Mouse (Mus musculus) heart, adult 11 months (tissue): ENCODE results near the gene Mbd5.

ENCODE experiments used
- DNase-seq: peaks from one replicate; pipeline ENCODE4 v3.0.0; 2022

Mbd5 gene

GRCm38 (mm10) chr2:48948841-48949584, at the start of gene Mbd5:
TSS of gene Mbd5 (plus strand) at chr2:48949508.
- peak; percentile 100 for DNase-seq

- no peak for DNase-seq
Observed at GRCm38 (mm10) chr2:48908866-48909265, 40.4 kb upstream of the Mbd5 start.

DNA sequence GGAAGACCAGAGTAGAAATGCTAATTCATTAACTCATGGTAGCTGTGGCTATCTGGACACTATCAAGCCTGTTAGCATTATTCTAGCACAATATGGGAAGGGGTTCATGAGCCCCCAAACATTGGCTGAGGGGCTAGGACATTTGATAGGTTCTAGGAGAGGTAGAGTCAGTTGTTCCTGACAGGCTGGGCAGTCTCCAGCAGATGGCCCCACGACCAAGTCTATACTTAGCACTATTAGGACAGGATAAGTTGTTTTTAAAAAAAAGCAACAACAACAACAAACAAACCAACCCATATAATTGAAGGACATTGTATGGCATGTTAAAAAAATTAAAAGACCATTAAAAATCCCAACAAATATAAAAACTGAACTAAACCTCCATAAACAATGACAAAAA, 35.1 kb upstream of the Mbd5 start:
- no peak for DNase-seq

DNA sequence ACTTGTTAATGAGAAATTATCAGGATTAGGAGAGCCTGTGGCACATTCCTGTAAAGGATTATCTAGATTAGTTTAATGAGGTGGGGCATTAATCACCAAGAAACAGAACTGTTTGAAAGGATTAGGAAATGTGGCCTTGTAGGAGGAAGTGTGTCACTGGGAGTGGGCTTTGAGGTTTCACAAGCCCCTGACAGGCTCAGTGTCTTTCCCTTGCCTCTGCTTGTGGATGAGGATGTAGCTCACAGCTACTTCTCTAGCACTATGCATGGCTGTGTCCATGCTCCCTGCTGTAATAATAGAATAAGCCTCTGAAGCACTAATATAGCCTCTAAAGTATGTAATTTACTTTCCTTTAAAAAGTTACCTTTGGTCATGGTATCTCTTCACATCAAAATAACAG, 33.5 kb upstream of the Mbd5 start:
- no peak for DNase-seq

GRCm38 (mm10) chr2:48935058-48935457, 14.2 kb upstream of the Mbd5 start:
- no peak for DNase-seq

DNA sequence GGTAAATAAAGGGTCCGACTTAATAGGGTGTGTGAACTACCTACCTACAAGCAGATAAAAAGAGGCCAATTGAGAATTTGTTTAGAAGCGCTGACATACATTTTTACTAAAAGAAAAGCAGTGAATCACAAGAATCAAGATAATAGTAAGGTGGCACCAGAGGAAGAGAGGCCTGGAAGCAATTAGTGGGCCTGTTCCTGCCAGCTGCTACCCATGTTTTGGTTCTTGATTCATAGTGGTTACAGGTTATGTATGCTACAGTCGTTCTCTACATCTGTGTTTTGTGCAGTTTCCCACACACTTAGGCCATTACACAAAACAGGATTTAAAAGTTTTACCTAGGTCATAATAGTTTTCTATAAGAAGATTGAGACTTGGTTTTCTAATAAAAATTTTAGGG, 1.5 kb upstream of the Mbd5 start:
- no peak for DNase-seq

DNA sequence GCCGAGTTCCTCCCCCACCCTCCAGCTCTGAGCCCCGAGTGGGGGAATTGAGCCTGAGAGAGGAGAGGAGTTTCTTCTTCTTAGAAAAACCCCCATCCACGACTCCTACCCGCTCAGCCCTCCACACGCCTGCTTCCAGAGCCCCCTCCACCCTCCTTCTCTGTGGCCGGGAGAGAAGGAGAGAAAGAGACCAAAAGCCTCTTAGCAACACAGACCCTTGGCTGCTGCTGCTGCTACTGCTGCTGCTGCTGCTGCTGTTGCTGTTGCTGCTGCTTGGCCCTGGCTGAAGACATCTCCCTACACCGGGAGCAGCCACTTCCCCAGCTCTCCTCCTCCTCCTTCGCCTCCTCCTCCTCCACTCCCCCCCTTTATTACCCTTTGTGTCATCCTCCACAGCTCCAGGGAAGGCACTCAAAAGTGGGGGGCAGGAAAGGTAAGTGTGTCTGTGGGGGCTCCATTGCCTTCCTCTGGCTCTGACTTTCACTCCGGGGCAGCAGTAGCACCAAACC, 489 bp downstream of the Mbd5 start:
- DNase-seq = peak; percentile 96

GRCm38 (mm10) chr2:48950252-48950315, 776 bp downstream of the Mbd5 start, which contains the start of gene Orc4:
TSS of gene Orc4 (minus strand) at chr2:48950277.
- no peak for DNase-seq

DNA sequence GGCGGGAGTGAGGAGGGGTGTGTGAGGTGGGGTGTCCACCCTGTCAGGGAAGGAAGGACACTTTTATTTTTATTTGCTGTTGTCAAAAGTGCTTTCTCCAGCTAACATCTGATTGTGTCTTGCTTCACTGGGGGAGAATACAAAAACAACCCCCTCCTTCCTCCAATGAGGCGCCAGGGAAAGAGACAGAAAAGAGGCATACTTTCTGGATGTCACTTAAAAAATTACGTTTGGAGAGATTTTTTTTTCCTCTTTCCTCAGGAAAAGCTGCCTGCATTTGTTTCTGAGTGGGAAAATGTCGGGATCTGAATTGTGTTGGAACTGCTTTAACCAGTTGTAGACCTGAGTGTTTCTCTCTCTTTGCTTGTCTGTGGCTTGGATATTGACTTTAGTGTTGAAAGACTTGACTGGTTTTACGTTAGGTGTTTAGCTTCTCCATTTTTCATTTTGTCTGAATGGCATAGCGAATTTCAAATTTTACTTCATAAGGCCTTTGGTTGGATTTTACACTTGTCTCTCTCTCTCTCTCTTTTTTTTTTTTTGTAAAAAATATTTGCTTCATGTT, 1.1 kb downstream of the Mbd5 start:
- DNase-seq = no peak

DNA sequence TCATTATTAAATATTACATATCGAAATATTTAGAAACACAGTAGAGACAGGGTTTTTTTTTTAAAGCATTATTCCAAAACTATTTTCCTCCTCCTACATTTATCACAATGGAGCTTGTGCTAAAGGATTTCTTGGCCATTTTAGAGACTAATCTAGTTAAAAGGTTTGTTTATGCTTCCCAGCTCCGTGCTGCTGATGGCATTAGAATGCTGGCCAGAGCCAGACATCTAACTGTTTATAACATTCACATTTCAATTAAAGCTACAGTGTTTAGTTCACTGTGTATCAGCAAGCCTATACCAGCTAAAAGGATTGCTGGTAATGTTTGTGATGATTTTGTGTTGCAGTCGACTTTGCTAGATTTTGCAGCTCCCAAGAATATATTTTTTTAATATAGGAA, 7.3 kb downstream of the Mbd5 start:
- no peak for DNase-seq

- DNase-seq = no peak
Observed at GRCm38 (mm10) chr2:48978920-48979319, 29.6 kb downstream of the Mbd5 start.

- no peak for DNase-seq
Observed at GRCm38 (mm10) chr2:48990322-48990721, 41.0 kb downstream of the Mbd5 start.

DNA sequence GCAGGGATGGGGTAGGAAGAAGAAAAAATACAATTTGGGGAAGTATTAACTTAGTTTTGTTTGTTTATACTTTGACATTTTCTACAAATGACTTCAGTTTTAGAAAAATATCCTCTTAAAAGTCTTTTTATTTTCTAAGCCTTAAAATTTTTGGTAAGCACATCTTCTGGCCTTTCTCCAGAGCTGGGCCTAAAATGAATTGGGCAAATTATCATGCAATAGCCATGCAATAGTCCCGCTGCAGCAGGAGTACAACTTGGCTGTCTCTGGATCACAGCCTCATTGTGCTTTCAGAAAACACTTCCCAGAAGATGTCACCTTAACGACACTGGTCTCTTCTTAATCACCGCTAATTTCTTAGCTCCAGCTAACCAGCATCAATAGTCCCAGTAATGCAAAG, 91.2 kb downstream of the Mbd5 start:
- no peak for DNase-seq

DNA sequence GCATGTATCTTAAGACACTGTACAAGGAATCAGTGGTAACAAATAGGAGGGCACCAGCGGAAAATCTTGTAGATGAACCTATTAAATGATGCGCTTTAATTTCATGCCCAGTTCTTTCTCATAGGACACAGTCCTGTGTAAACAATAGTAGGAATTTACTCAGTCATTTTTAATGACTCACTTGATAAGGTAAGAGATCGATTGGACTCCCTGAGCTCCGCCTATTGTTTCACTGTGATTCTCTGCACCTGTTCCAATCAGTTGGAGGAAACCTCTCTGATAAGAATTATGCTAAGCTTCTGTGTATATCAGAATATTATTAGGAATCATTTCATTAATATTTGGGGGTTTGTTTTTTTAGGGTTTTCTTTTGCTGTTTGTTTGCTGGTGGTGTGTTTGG, 100.7 kb downstream of the Mbd5 start:
- DNase-seq = no peak

- DNase-seq = no peak
Observed at GRCm38 (mm10) chr2:49067886-49068285, 118.6 kb downstream of the Mbd5 start.

- no peak for DNase-seq
Observed at GRCm38 (mm10) chr2:49084966-49085365, 135.7 kb downstream of the Mbd5 start.

GRCm38 (mm10) chr2:49090771-49091170, 141.5 kb downstream of the Mbd5 start:
- DNase-seq = no peak

- no peak for DNase-seq
Observed at GRCm38 (mm10) chr2:49096765-49097164, 147.5 kb downstream of the Mbd5 start.

DNA sequence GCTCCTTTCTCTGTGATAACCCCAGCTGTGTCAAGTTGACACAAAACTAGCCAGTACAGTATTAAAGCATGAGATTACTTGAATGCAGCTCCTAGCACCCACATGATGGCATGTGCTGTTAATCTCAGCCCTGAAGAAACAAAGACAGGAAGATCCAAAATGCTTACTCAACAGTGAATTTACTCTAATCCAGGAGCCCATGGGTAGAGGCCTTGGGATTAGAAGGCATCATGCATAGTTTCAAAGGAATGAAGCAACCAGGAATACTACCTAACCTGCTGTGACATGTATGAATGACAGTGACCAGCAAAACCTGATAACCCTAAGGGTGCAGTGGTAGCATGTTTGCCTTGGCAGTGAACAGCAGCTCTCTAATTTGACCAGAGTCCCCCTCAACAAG, 159.6 kb downstream of the Mbd5 start:
- DNase-seq = no peak

GRCm38 (mm10) chr2:49119875-49120274, 170.6 kb downstream of the Mbd5 start:
- no peak for DNase-seq

GRCm38 (mm10) chr2:49121603-49122002, 172.3 kb downstream of the Mbd5 start:
- DNase-seq = no peak

DNA sequence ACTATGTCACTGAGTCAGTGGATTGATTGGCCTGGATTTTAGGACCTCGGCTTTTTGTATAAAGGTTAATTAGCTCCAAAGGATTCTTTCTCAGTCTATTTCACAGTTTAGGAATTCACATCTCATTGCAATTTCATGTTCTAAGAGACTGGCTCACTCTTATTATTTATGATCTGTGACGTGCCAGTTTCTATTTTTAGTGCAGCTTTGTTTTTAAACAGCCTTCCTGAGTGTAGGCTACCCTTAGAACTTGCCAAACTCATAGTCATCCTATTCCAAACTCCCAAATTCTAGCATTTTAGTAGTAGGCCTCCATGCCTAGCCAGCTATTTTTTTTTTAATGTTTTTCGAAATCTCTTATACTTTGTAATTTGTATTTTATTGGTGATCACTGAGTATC, 192.9 kb downstream of the Mbd5 start:
- DNase-seq = no peak

DNA sequence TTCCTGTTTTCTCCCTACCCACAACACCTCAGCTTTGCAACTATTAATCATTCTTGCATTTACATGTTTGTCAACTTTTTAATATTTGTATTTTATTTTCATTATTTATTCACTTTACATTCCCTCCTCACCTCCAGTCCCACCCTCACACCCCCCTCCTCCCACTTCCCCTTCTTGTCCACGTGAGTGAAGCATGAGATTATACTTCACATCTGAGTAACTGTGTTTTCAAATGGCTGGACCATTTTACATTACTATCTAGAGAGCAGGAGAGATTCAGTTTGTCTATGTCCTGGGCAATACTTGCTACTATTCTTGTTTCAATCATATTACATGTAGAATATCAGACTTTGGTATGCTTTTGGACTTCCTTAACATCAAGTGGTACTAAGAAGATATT, 204.3 kb downstream of the Mbd5 start:
- DNase-seq = no peak

DNA sequence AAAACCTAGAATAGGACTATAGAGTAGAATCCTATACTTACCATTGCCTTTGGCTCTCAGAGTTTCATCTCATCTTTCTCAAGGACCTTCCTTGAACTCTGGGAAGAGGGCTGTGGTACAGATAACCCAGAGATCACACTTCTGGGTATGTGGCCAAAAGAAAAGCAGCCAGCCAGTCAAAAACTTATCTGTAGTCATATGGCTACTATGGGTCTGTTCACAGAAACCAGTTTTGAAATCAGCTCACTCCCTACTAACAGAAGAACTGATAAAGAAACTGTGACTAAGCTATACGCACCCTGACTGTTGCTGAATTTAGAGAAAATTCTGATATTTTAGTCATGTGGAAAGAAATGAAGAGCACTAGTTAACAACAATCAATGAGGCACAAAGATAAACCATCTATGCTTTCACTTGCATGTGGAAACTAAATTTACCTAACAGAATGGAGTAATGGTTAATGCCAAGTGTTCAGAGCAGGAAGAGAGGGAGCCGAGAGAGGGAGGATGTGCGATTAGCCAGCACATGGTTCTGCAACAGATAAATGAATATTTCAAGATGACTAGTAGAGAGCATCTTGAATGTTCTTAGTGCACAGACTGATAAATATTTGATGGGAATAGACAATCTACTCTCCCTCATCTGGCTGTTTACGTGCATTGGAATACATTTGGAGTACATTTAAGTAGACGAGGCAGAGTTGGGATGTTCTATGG, 211.1 kb downstream of the Mbd5 start:
- DNase-seq = no peak

DNA sequence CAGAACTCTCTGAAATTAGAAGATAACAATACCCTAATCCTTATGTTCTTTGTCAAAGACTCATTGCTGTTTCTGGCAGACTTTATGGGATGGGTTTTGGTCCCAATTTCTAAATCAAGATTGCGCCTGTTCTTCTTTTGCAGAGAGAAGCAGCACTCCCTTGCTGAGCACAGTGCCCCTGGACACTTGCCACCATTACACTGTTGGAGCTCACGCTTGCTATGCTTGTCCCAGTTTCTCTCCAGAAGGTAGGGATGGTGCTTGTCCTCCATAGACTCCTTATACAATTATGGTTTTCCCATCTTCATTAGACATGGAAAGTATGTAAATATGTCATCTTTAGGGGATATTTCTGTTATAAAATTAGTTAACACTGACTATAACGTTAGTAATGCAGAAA, 220.5 kb downstream of the Mbd5 start:
- no peak for DNase-seq
